In the genomic region with DNA sequence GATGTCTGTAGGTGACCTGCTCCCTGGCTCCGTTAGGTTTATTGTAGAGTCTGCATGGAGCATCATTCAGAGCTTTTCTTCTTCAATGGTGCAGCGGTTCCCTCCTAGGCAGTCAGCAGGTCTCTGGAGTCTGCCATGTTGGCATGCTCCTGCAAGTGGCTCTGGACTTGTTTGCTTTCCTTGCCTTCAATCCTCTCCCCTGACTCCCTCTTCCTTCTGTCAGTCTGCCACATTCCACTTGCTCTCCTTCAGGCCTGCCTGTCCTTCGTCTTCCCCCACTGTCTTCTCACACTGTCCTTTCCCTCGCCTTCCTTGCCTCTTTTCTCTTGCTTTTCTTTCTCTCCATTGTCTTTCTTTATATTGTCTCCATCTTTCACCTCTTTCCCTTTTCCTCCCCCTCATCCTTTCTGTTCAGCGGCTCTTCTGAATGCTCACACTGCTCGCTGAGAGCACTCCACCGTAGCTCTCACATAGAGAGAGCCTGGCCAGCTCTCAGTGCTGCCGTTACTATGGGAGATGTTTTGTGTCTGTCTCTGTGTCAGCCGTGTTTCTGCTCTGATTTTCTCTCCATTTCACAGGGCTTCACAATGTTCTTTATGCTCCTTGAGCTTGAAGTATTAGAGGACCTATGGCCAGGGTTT, we compare ENCODE assay signal across 14 mouse cellular contexts.
DNase-seq lines count a peak whose midpoint lies in the region; ATAC-seq lines count a peak whose summit lies in the region.
"Had no signal": no experiment of that assay in that cellular context is flagged by ENCODE, and none has a peak within 500 bp of the region (broad histone marks: within the 10 kb centered on the region; RNA-seq: fewer than 3 reads in every experiment).

No protein-coding gene starts in this region.

- no peak overlapping the region for H3K27ac ChIP-seq in heart, embryonic 14.5 days (replicated peaks in 1 of 2; ENCODE audit: control insufficient read depth in 1 of 2, insufficient read depth in 1 of 2, low read depth in 2 of 2, low read length in 2 of 2)
- peak overlapping the region; percentile 36; the same call in 1 of the 2 replicates for H3K27ac ChIP-seq in forebrain, embryonic 14.5 days (ENCODE audit: low read depth, low read length)
- H3K27ac ChIP-seq in hindbrain, embryonic 16.5 days (ENCODE audit: low read depth, low read length), result peak overlapping the region; percentile 49; the same call in 1 of the 2 replicates
- peak overlapping the region; percentile 49; the same call in 1 of the 2 replicates for H3K27ac ChIP-seq in neural tube, embryonic 13.5 days (replicated peaks)
- H3K27ac ChIP-seq: embryonic facial prominence, embryonic 15.5 days; kidney, postnatal 0 days; lung, embryonic 15.5 days had no signal

- DNase-seq in heart, postnatal 10 days, result no peak
- peak; percentile 61 for DNase-seq in forebrain, embryonic 14.5 days (ENCODE audit: low spot score)
- no peak for DNase-seq in yolk sac, embryonic 10.5 days (ENCODE audit: low spot score)
- DNase-seq in testis, postnatal 10 days (ENCODE audit: low spot score), result no peak
- no peak for DNase-seq in ovary, postnatal 14 days (ENCODE audit: low spot score)
- DNase-seq: cerebellum, adult 11 months; layer of hippocampus, adult 9-11 months had no signal

- H3K4me3 ChIP-seq in heart, embryonic 14.5 days (ENCODE audit: control insufficient read depth in 1 of 2, insufficient read depth in 1 of 2, low read depth in 1 of 2, low read length in 2 of 2), result no peak overlapping the region
- no peak overlapping the region for H3K4me3 ChIP-seq in forebrain, embryonic 14.5 days (ENCODE audit: low read depth, low read length)
- H3K4me3 ChIP-seq in hindbrain, embryonic 16.5 days (ENCODE audit: low read length), result no peak overlapping the region
- H3K4me3 ChIP-seq in neural tube, embryonic 13.5 days, result no peak overlapping the region
- H3K4me3 ChIP-seq: embryonic facial prominence, embryonic 15.5 days; lung, embryonic 15.5 days had no signal

- peak overlapping the region; percentile 18; the same call in 1 of the 2 replicates for H3K4me2 ChIP-seq in heart, embryonic 14.5 days (ENCODE audit: low read length)
- 0 out of 2 replicates have a peak overlapping the region, but pooled peaks have one; percentile 3 for H3K4me2 ChIP-seq in forebrain, embryonic 14.5 days (ENCODE audit: low read length)
- H3K4me2 ChIP-seq in hindbrain, embryonic 16.5 days (ENCODE audit: low read length), result peak overlapping the region; percentile 28; the same call in 1 of the 2 replicates
- no peak overlapping the region for H3K4me2 ChIP-seq in neural tube, embryonic 13.5 days
- H3K4me2 ChIP-seq: embryonic facial prominence, embryonic 15.5 days; lung, embryonic 15.5 days had no signal

- H3K36me3 ChIP-seq in heart, embryonic 14.5 days (ENCODE audit: control insufficient read depth, insufficient read depth, low read length), result no peaks in the 10 kb centered on the region
- H3K36me3 ChIP-seq in forebrain, embryonic 14.5 days (ENCODE audit: control insufficient read depth, insufficient read depth, low read length), result no peaks in the 10 kb centered on the region
- H3K36me3 ChIP-seq in hindbrain, embryonic 16.5 days (ENCODE audit: control insufficient read depth, insufficient read depth, low read length), result no peaks in the 10 kb centered on the region
- no peaks in the 10 kb centered on the region for H3K36me3 ChIP-seq in neural tube, embryonic 13.5 days
- H3K36me3 ChIP-seq: embryonic facial prominence, embryonic 15.5 days; lung, embryonic 15.5 days had no signal

- ATAC-seq in heart, embryonic 14.5 days (ENCODE audit: insufficient number of reproducible peaks, insufficient read depth, low FRiP score, low read depth), result no peak
- peak; percentile 63 for ATAC-seq in forebrain, embryonic 14.5 days
- peak; percentile 82 for ATAC-seq in hindbrain, embryonic 16.5 days
- ATAC-seq in neural tube, embryonic 13.5 days (ENCODE audit: low read depth), result peak; percentile 38; the same call in 1 of the 2 replicates
- ATAC-seq: inflammation-experienced regulatory T-cells, adult 6 months had no signal

- intact Hi-C loops in heart, postnatal 10 days (cut with DNase I), result no loop called here

- 53% methylated on average over 9 of the region's 9 CpGs for WGBS in heart, embryonic 14.5 days
- WGBS in forebrain, embryonic 14.5 days, result 24% methylated on average over 9 of the region's 9 CpGs
- WGBS in hindbrain, embryonic 16.5 days, result 22% methylated on average over 9 of the region's 9 CpGs
- WGBS in neural tube, embryonic 13.5 days, result 35% methylated on average over 9 of the region's 9 CpGs

- H3K9ac ChIP-seq in heart, embryonic 14.5 days (ENCODE audit: low read length), result no peak overlapping the region
- no peak overlapping the region for H3K9ac ChIP-seq in forebrain, embryonic 14.5 days (ENCODE audit: low read length)
- H3K9ac ChIP-seq in hindbrain, embryonic 16.5 days (ENCODE audit: low read depth, low read length), result peak overlapping the region; percentile 35
- no peak overlapping the region for H3K9ac ChIP-seq in neural tube, embryonic 13.5 days
- H3K9ac ChIP-seq: embryonic facial prominence, embryonic 15.5 days; lung, embryonic 15.5 days had no signal

- peaks cover 3 to 5% of the 10 kb centered on the region in 2 experiments; a peak in 2 of 4 replicates for H3K4me1 ChIP-seq in heart, embryonic 14.5 days (ENCODE audit: control insufficient read depth in 2 of 2, insufficient read depth in 2 of 2, low read length in 2 of 2)
- peaks cover 11% of the 10 kb centered on the region for H3K4me1 ChIP-seq in forebrain, embryonic 14.5 days (ENCODE audit: control insufficient read depth, insufficient read depth, low read length)
- H3K4me1 ChIP-seq in hindbrain, embryonic 16.5 days (ENCODE audit: control insufficient read depth, insufficient read depth, low read depth, low read length), result peaks cover 12% of the 10 kb centered on the region
- peaks cover 22% of the 10 kb centered on the region; the same call in 1 of the 2 replicates for H3K4me1 ChIP-seq in neural tube, embryonic 13.5 days (replicated peaks)
- H3K4me1 ChIP-seq: embryonic facial prominence, embryonic 15.5 days; lung, embryonic 15.5 days had no signal

- no peaks in the 10 kb centered on the region for H3K9me3 ChIP-seq in heart, embryonic 14.5 days (ENCODE audit: control insufficient read depth, low read length)
- no peaks in the 10 kb centered on the region for H3K9me3 ChIP-seq in forebrain, embryonic 14.5 days (replicated peaks; ENCODE audit: control insufficient read depth, low read length)
- no peaks in the 10 kb centered on the region for H3K9me3 ChIP-seq in hindbrain, embryonic 16.5 days (ENCODE audit: control insufficient read depth, low read length)
- peaks cover 6% of the 10 kb centered on the region; the same call in 1 of the 2 replicates for H3K9me3 ChIP-seq in neural tube, embryonic 13.5 days
- H3K9me3 ChIP-seq: embryonic facial prominence, embryonic 15.5 days; lung, embryonic 15.5 days had no signal

- H3K27me3 ChIP-seq in heart, embryonic 14.5 days (ENCODE audit: control insufficient read depth, insufficient read depth, low read length), result no peaks in the 10 kb centered on the region
- no peaks in the 10 kb centered on the region for H3K27me3 ChIP-seq in forebrain, embryonic 14.5 days (replicated peaks; ENCODE audit: control insufficient read depth, insufficient read depth, low read length)
- no peaks in the 10 kb centered on the region for H3K27me3 ChIP-seq in hindbrain, embryonic 16.5 days (replicated peaks; ENCODE audit: control insufficient read depth, insufficient read depth, low read length)
- H3K27me3 ChIP-seq in neural tube, embryonic 13.5 days, result no peaks in the 10 kb centered on the region
- H3K27me3 ChIP-seq: embryonic facial prominence, embryonic 15.5 days; lung, embryonic 15.5 days had no signal

Comparison
In these comparisons a context has a peak if more than half of its experiments do, and no peak if none do; other contexts are left out.
1. H3K27ac ChIP-seq: peak in forebrain, embryonic 14.5 days (single experiment), hindbrain, embryonic 16.5 days (single experiment) and neural tube, embryonic 13.5 days (single experiment); none in heart, embryonic 14.5 days (0 of 2).